Mouse (Mus musculus) lung, postnatal 0 days (tissue): Measurements from ENCODE around the gene Slc29a2. TPM values are rescaled to one million over a fixed set of nuclear protein-coding genes. Genes with fewer than 3 reads are reported as not detected.
"Not testable (repeated sequence)": the region's sequence is repeated elsewhere in the genome, so short reads cannot be mapped to it uniquely, and the experiment has no call there.

Experiments
- ATAC-seq: fragments of 200-750 bp; cut with Nextera tagmentation; 2 replicates; pipeline ENCODE4 v1.8.0; 2017; ENCODE audit warnings: moderate library complexity
- DNase-seq: peaks from one replicate; pipeline ENCODE4 v3.0.0-alpha.2; 2016; ENCODE audit warnings: low spot score
- H3K27ac ChIP-seq: fragments of 300-500 bp; sonication (generic); 2 replicates; pipeline ENCODE4 v1.5.1; 2014; ENCODE audit warnings: antibody characterized with exemption, mild to moderate bottlenecking, low read length, mixed read lengths
- H3K27me3 ChIP-seq: fragments of 300-500 bp; sonication (generic); replicated peaks from 2 replicates; pipeline ENCODE4 v1.6.1; 2014; ENCODE audit warnings: low read length, mixed read lengths; ENCODE audit not compliant: insufficient read depth
- H3K36me3 ChIP-seq: fragments of 300-500 bp; sonication (generic); 2 replicates; pipeline ENCODE4 v1.6.1; 2014; ENCODE audit warnings: low read length, mixed read lengths; ENCODE audit not compliant: insufficient read depth
- H3K4me1 ChIP-seq: fragments of 300-500 bp; sonication (generic); 2 replicates; pipeline ENCODE4 v1.6.1; 2014; ENCODE audit warnings: antibody characterized with exemption, low read depth, low read length, mixed read lengths; ENCODE audit not compliant: insufficient read depth
- H3K4me2 ChIP-seq: fragments of 300-500 bp; sonication (generic); replicated peaks from 2 replicates; pipeline ENCODE4 v1.6.1; 2014; ENCODE audit warnings: low read depth, mild to moderate bottlenecking, low read length, moderate library complexity, mixed read lengths
- H3K4me3 ChIP-seq: fragments of 300-500 bp; sonication (generic); 2 replicates; pipeline ENCODE4 v1.5.1; 2014; ENCODE audit warnings: low read depth, low read length
- H3K9ac ChIP-seq: fragments of 300-500 bp; sonication (generic); replicated peaks from 2 replicates; pipeline ENCODE4 v1.6.1; 2014; ENCODE audit warnings: low read depth, mild to moderate bottlenecking
- H3K9me3 ChIP-seq: fragments of 300-500 bp; sonication (generic); 2 replicates; pipeline ENCODE4 v1.6.1; 2016; ENCODE audit warnings: low read length, mixed read lengths
- CTCF ChIP-seq: IDR thresholded peaks from 2 replicates; pipeline ENCODE4 v1.5.1; 2016; ENCODE audit warnings: antibody characterized with exemption, mild to moderate bottlenecking
- EP300 ChIP-seq: IDR thresholded peaks from 2 replicates; pipeline ENCODE4 v1.6.1; 2016; ENCODE audit warnings: antibody characterized with exemption, mild to moderate bottlenecking, control low read depth
- WGBS: fragments of 180-500 bp; shearing (Covaris S2); extraction: QIAGEN DNeasy Blood & Tissue Kit; methylation state at CpG from one replicate; pipeline ENCODE4 v1.1.7; 2014; 5-methylcytosine and 5-hydroxymethylcytosine counted together
- polyA plus RNA-seq: library from polyadenylated mRNA; unstranded; fragments of >200 nt; fragmentation: Nextera tagmentation; extraction: Ambion mirVana; gene quantifications from 2 replicates; pipeline ENCODE4 v1.2.1, GENCODE M21; 2015

The Slc29a2 gene
- polyA plus RNA-seq, 1 experiment from 2014 or later = 0.88 TPM

DNA sequence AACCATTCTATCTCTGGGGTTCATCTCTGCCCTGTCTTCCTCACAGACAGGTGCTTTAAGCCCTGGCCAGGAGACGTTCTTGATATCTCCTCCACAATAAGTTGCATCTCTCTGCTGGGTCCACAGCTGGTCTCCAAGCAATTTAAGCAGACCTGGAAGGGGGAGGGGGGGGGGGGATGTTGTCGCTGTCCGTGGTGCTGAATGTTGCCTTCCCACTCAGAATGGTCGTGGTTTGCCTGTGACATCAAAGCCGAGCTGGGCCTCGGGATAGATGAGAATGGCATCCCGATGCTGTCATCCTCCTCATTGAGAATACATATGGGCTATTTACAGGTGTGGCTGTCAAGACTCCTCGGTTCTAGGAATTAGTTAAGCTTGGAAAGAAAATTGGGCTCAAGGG lies 31.3 kb upstream of the Slc29a2 start:
- Histone ChIP-seq H3K27me3 (peaks cover 22% of the 10 kb centered on the region), H3K4me2 (no peak overlapping the region), H3K36me3 (no peaks in the 10 kb centered on the region), H3K9ac (no peak overlapping the region), H3K9me3 (no peaks in the 10 kb centered on the region), H3K27ac (no peak overlapping the region), H3K4me1 (no peaks in the 10 kb centered on the region), H3K4me3 (no peak overlapping the region)
- WGBS = 16% methylated on average over 8 of the region's 8 CpGs
- DNase-seq (no peak), ATAC-seq (no peak)
- TF ChIP-seq CTCF (no peak), EP300 (no peak)

GRCm38 (mm10) chr19:4992904-4993303 lies 30.8 kb upstream of the Slc29a2 start:
- DNase-seq = peak; percentile 88
- Histone ChIP-seq H3K9me3 (no peaks in the 10 kb centered on the region), H3K4me2 (no peak overlapping the region), H3K27me3 (peaks cover 22% of the 10 kb centered on the region), H3K36me3 (no peaks in the 10 kb centered on the region), H3K27ac (no peak overlapping the region), H3K9ac (no peak overlapping the region), H3K4me3 (no peak overlapping the region), H3K4me1 (no peaks in the 10 kb centered on the region)
- WGBS = 1% methylated on average over 9 of the region's 9 CpGs
- peak; percentile 73 for ATAC-seq
- no peak for TF ChIP-seq EP300
- peak; percentile 16; the same call in 1 of the 2 replicates for TF ChIP-seq CTCF

DNA sequence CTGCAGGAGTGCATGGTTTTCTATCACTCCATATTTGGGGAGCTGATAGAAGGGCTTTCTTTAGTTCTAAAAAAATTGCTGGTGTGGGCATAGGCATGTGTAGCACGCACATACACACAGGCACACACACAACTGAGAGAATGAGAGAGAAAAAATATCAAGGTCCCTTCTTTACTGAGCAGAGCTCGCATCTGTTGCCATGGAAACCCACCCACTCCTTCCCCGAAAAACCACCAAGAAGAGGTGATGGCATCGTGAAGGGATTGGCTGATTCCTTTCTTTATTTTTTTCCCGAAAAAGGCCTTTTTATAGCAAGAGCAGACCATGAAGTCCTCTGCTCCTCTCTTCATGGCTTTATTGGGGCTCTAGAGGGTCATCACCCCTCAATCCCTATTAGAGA lies 29.6 kb upstream of the Slc29a2 start:
- peaks cover 22% of the 10 kb centered on the region for H3K27me3 ChIP-seq
- ATAC-seq (no peak), DNase-seq (no peak)
- H3K4me3 ChIP-seq = no peak overlapping the region
- no peak overlapping the region for H3K9ac ChIP-seq
- H3K36me3 ChIP-seq = no peaks in the 10 kb centered on the region
- H3K4me1 ChIP-seq = no peaks in the 10 kb centered on the region
- no peak for TF ChIP-seq EP300
- TF ChIP-seq CTCF = no peak
- 46% methylated on average over 5 of the region's 5 CpGs for WGBS
- H3K27ac ChIP-seq = no peak overlapping the region
- no peaks in the 10 kb centered on the region for H3K9me3 ChIP-seq
- no peak overlapping the region for H3K4me2 ChIP-seq

GRCm38 (mm10) chr19:4999445-5000140 lies 24.1 kb upstream of the Slc29a2 start:
- no peak overlapping the region for H3K9ac ChIP-seq
- no peak for ATAC-seq

DNA sequence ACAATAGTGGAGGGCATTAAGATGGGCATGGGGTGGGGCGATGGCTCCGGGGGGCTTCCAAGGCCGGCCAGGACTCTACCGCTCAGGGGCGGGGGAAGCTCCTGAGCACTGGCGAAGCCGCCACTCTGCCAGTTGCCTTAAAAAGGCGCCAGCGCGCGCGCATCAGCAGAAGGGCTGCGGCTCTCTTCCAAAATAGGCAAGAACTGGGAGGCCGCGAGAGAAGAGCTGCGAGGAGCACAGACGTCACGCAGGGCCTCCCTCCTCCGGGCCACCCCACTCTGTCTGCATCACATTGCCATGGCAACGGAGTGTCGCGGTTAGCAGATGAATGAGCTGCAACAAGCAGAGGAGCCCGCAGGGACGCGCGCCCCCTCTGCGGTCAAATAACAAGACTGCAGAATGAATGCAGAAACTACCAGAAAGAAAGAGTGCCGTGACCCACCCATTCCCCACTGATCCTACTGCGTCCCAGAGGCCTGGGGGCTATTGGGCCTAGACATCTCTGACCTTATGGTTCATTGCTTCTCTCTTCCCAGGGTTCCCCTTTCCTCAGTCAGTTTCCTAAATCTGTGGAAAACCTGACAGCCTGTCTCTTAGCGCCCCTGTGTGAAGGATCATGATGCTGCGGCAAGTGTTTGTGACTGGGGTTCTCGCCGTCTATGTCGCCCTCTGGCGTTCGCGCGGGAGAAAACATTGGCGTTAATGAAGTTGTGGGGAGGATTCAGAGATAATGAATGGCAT lies 21.8 kb upstream of the Slc29a2 start:
- DNase-seq (peak; percentile 79), ATAC-seq (peak; percentile 91)
- Histone ChIP-seq H3K4me2 (0 out of 2 replicates have a peak overlapping the region, but pooled peaks have one; percentile 11), H3K4me3 (no peak overlapping the region), H3K9ac (no peak overlapping the region), H3K27me3 (no peaks in the 10 kb centered on the region), H3K36me3 (no peaks in the 10 kb centered on the region), H3K27ac (no peak overlapping the region), H3K4me1 (no peaks in the 10 kb centered on the region), H3K9me3 (no peaks in the 10 kb centered on the region)
- WGBS = 2% methylated on average over 39 of the region's 39 CpGs
- TF ChIP-seq CTCF = peak; percentile 88
- no peak for TF ChIP-seq EP300

More at GRCm38 (mm10) chr19:4999445-5000140, 24.1 kb upstream of the Slc29a2 start:
- no peaks in the 10 kb centered on the region for H3K4me1 ChIP-seq
- TF ChIP-seq CTCF = no peak
- no peak for TF ChIP-seq EP300
- H3K4me3 ChIP-seq = no peak overlapping the region
- 57% methylated on average over 6 of the region's 6 CpGs for WGBS
- H3K4me2 ChIP-seq = no peak overlapping the region
- no peaks in the 10 kb centered on the region for H3K27me3 ChIP-seq
- DNase-seq = peak; percentile 32
- H3K27ac ChIP-seq = no peak overlapping the region
- no peaks in the 10 kb centered on the region for H3K9me3 ChIP-seq
- H3K36me3 ChIP-seq = no peaks in the 10 kb centered on the region

GRCm38 (mm10) chr19:5003644-5004043 lies 20.0 kb upstream of the Slc29a2 start:
- not testable (repeated sequence) for H3K27me3 ChIP-seq
- TF ChIP-seq CTCF = peak; percentile 27
- WGBS = 39% methylated on average over 2 of the region's 2 CpGs

More at GRCm38 (mm10) chr19:5003644-5004043, 20.0 kb upstream of the Slc29a2 start:
- not testable (repeated sequence) for H3K4me3 ChIP-seq, H3K36me3 ChIP-seq, ATAC-seq, DNase-seq, H3K4me2 ChIP-seq, H3K27ac ChIP-seq, H3K9me3 ChIP-seq, H3K4me1 ChIP-seq, H3K9ac ChIP-seq
